Mouse (Mus musculus): ENCODE results near the gene Pdx1. TPM values are rescaled to one million over a fixed set of nuclear protein-coding genes. Genes with fewer than 3 reads are reported as not detected.

Pdx1 gene
- not detected in 2 replicates for polyA plus RNA-seq (2015; fragmentation: Nextera tagmentation; extraction: Ambion mirVana)

GRCm38 (mm10) chr5:147269926-147270672 is at the start of gene Pdx1:
Gene Pdx1, plus strand, starts transcription at chr5:147269959.
- ATAC-seq (replicated peaks): no peak
- Histone ChIP-seq H3K9me3 (no peaks in the 10 kb centered on the region), H3K4me2 (no peak within 1 kb of the TSS), H3K27ac (no peak within 1 kb of the TSS), H3K27me3 (replicated peaks) (peaks cover 92% of the 10 kb centered on the region), H3K4me1 (peaks cover 4% of the 10 kb centered on the region; the same call in 1 of the 2 replicates), H3K4me3 (no peak within 1 kb of the TSS), H3K9ac (no peak within 1 kb of the TSS), H3K36me3 (replicated peaks) (no peaks in the 10 kb centered on the region)
- 2% methylated on average over 44 of the region's 44 CpGs for WGBS

- 17% methylated on average over 25 of the region's 25 CpGs for WGBS
- H3K4me2 ChIP-seq: no peak overlapping the region
- H3K27me3 ChIP-seq (replicated peaks): peaks cover 55% of the 10 kb centered on the region
- no peak overlapping the region for H3K4me3 ChIP-seq
- no peaks in the 10 kb centered on the region for H3K9me3 ChIP-seq
- no peaks in the 10 kb centered on the region for H3K4me1 ChIP-seq
- ATAC-seq (replicated peaks): peak; percentile 84
- no peak overlapping the region for H3K27ac ChIP-seq
- no peaks in the 10 kb centered on the region for H3K36me3 ChIP-seq (replicated peaks)
- H3K9ac ChIP-seq: no peak overlapping the region
These were observed 42.2 kb upstream of the Pdx1 start for GRCm38 (mm10) chr5:147227354-147228112.

- H3K4me3 ChIP-seq: no peak overlapping the region
- H3K4me2 ChIP-seq: no peak overlapping the region
- no peaks in the 10 kb centered on the region for H3K36me3 ChIP-seq (replicated peaks)
- H3K27me3 ChIP-seq (replicated peaks): peaks cover 2% of the 10 kb centered on the region; the same call in 1 of the 2 replicates
- H3K9me3 ChIP-seq: no peaks in the 10 kb centered on the region
- no peak for ATAC-seq (replicated peaks)
- no peaks in the 10 kb centered on the region for H3K4me1 ChIP-seq
- H3K27ac ChIP-seq: no peak overlapping the region
- H3K9ac ChIP-seq: no peak overlapping the region
- 88% methylated on average over 21 of the region's 21 CpGs for WGBS
These were observed 34.1 kb upstream of the Pdx1 start for GRCm38 (mm10) chr5:147235406-147236309.

DNA sequence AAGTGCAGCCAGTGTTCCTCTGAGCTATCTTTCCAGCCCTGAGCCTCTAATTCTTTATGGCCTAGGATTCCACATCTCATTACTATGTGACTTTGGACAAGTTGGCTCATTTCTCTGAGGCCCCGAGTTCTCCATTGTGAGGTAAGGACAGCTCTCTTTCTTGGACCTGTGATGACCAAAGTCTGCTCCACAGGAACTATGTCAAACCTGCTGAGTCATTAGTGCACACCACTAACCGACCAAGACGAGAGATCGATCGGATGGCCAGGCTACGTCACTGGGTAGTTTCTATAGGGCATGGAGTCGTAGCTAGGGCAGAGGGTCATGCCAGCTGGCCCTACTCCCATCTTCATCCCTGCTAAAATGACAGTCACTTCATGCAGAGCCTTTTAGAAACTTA is 25.9 kb upstream of the Pdx1 start:
- Histone ChIP-seq H3K4me3 (no peak overlapping the region), H3K9me3 (no peaks in the 10 kb centered on the region), H3K36me3 (replicated peaks) (no peaks in the 10 kb centered on the region), H3K27ac (no peak overlapping the region), H3K4me2 (no peak overlapping the region), H3K9ac (no peak overlapping the region), H3K4me1 (no peaks in the 10 kb centered on the region), H3K27me3 (replicated peaks) (0 out of 2 replicates have a peak, but pooled peaks cover 2% of the 10 kb centered on the region)
- no peak for ATAC-seq (replicated peaks)
- 86% methylated on average over 7 of the region's 7 CpGs for WGBS

DNA sequence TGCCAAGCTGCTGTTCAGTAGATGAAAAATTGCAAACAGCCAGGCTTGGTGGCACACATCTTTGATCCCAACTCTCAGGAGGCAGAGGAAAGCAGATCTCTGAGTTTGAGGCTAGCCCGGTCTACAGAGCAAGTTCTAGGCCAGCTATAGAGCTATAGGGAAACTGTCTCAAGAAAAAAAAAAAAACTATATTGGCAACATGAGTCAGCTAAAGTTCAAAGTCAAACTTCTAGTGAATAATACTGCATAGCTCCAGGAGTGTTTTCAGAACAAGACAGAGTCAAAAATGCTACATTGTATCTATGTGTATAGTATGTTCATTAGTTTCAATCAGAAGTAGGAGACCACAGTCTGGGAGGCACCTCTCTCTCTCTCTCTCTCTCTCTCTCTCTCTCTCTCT is 9.6 kb upstream of the Pdx1 start:
- Histone ChIP-seq H3K27ac (no peak overlapping the region), H3K27me3 (replicated peaks) (peaks cover 27% of the 10 kb centered on the region), H3K9me3 (no peaks in the 10 kb centered on the region), H3K4me1 (no peaks in the 10 kb centered on the region), H3K4me3 (no peak overlapping the region), H3K36me3 (replicated peaks) (no peaks in the 10 kb centered on the region), H3K4me2 (no peak overlapping the region), H3K9ac (no peak overlapping the region)
- 97% methylated on average over 1 of the region's 1 CpGs for WGBS
- no peak for ATAC-seq (replicated peaks)

- Histone ChIP-seq H3K9me3 (no peaks in the 10 kb centered on the region), H3K4me1 (no peaks in the 10 kb centered on the region), H3K27me3 (replicated peaks) (peaks cover 33% of the 10 kb centered on the region), H3K4me2 (no peak overlapping the region), H3K4me3 (no peak overlapping the region), H3K27ac (no peak overlapping the region), H3K9ac (no peak overlapping the region), H3K36me3 (replicated peaks) (no peaks in the 10 kb centered on the region)
- ATAC-seq (replicated peaks): no peak
- 74% methylated on average over 4 of the region's 4 CpGs for WGBS
These were observed 9.0 kb upstream of the Pdx1 start for GRCm38 (mm10) chr5:147260778-147261177.

- no peak overlapping the region for H3K4me2 ChIP-seq
- no peak overlapping the region for H3K4me3 ChIP-seq
- H3K9ac ChIP-seq: no peak overlapping the region
- 65% methylated on average over 11 of the region's 11 CpGs for WGBS
- H3K36me3 ChIP-seq (replicated peaks): no peaks in the 10 kb centered on the region
- H3K9me3 ChIP-seq: no peaks in the 10 kb centered on the region
- peaks cover 41% of the 10 kb centered on the region for H3K27me3 ChIP-seq (replicated peaks)
- H3K27ac ChIP-seq: no peak overlapping the region
- ATAC-seq (replicated peaks): no peak
- H3K4me1 ChIP-seq: no peaks in the 10 kb centered on the region
These were observed 7.7 kb upstream of the Pdx1 start for GRCm38 (mm10) chr5:147261899-147262541.

GRCm38 (mm10) chr5:147263945-147264344 is 5.8 kb upstream of the Pdx1 start:
- Histone ChIP-seq H3K27ac (no peak overlapping the region), H3K4me2 (no peak overlapping the region), H3K36me3 (replicated peaks) (no peaks in the 10 kb centered on the region), H3K27me3 (replicated peaks) (peaks cover 58% of the 10 kb centered on the region), H3K9ac (no peak overlapping the region), H3K4me3 (no peak overlapping the region), H3K4me1 (no peaks in the 10 kb centered on the region), H3K9me3 (no peaks in the 10 kb centered on the region)
- no peak for ATAC-seq (replicated peaks)
- 54% methylated on average over 4 of the region's 4 CpGs for WGBS

GRCm38 (mm10) chr5:147267434-147267833 is 2.3 kb upstream of the Pdx1 start:
- no peak overlapping the region for H3K27ac ChIP-seq
- no peaks in the 10 kb centered on the region for H3K9me3 ChIP-seq
- H3K4me2 ChIP-seq: no peak overlapping the region
- no peaks in the 10 kb centered on the region; the same call in 1 of the 2 replicates for H3K4me1 ChIP-seq
- 15% methylated on average over 6 of the region's 6 CpGs for WGBS
- ATAC-seq (replicated peaks): no peak
- no peak overlapping the region for H3K9ac ChIP-seq
- H3K4me3 ChIP-seq: no peak overlapping the region
- H3K27me3 ChIP-seq (replicated peaks): peaks cover 84% of the 10 kb centered on the region
- no peaks in the 10 kb centered on the region for H3K36me3 ChIP-seq (replicated peaks)

GRCm38 (mm10) chr5:147268728-147269127 is 1.0 kb upstream of the Pdx1 start:
- Histone ChIP-seq H3K36me3 (replicated peaks) (no peaks in the 10 kb centered on the region), H3K27ac (no peak overlapping the region), H3K27me3 (replicated peaks) (peaks cover 91% of the 10 kb centered on the region), H3K9ac (no peak overlapping the region), H3K9me3 (no peaks in the 10 kb centered on the region), H3K4me2 (no peak overlapping the region), H3K4me1 (no peaks in the 10 kb centered on the region; the same call in 1 of the 2 replicates), H3K4me3 (no peak overlapping the region)
- 1% methylated on average over 8 of the region's 8 CpGs for WGBS
- ATAC-seq (replicated peaks): no peak

- Histone ChIP-seq H3K4me2 (no peak overlapping the region), H3K36me3 (replicated peaks) (no peaks in the 10 kb centered on the region), H3K4me1 (peaks cover 2% of the 10 kb centered on the region; the same call in 1 of the 2 replicates), H3K27ac (no peak overlapping the region), H3K9ac (no peak overlapping the region), H3K27me3 (replicated peaks) (peaks cover 90% of the 10 kb centered on the region), H3K4me3 (no peak overlapping the region), H3K9me3 (no peaks in the 10 kb centered on the region)
- ATAC-seq (replicated peaks): no peak
- 9% methylated on average over 6 of the region's 6 CpGs for WGBS
These were observed 388 bp upstream of the Pdx1 start for GRCm38 (mm10) chr5:147269371-147269770.

Measured in midbrain, embryonic 15.5 days (tissue).